Mouse (Mus musculus) embryo, embryonic 10 days (tissue): ENCODE results near the gene Ube2q1.

Experiments
- DNase-seq: peaks from one replicate; pipeline ENCODE4 v3.0.0-alpha.2; 2015; ENCODE audit warnings: low spot score

Gene Ube2q1

DNA sequence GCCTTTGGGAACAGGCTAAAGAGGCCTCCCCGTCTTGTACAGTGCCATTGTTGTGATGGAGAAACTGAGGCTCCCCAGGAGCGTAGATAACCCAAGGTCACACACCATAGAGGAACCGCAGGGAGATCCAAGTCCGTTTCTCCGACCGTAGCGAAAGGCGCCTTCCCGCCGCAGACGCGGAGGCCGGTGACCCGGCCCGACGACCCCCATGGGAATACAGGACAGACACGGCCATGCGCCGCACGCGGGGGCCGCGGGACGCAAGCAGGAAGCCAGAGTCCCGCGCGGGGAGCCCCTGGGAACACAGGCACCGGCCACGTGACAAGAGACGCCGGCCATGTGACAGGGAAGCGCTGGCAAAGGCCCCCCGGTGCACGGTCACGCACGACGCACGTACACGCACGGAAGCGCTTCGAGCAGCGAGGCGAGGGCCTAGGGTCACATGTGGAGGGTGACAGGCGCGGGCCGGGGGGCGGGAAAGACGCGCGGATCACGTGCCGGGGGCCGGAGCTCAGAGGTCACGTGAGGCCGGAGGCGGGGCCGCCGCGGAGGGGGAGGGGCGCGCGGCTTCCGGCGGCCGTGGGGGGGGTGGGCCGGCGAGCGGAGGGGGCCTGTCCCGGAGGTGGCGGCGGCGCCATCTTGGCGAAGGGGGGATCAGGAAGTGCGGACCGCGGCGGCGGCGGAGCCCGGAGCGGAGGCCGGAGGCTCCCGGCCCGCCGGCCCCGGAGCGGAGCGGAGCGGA is at the start of gene Ube2q1:
Gene Ube2q1 (plus strand): TSS at position 649 of the 742 bp plus-strand sequence.
- DNase-seq, result peak; percentile 91

DNA sequence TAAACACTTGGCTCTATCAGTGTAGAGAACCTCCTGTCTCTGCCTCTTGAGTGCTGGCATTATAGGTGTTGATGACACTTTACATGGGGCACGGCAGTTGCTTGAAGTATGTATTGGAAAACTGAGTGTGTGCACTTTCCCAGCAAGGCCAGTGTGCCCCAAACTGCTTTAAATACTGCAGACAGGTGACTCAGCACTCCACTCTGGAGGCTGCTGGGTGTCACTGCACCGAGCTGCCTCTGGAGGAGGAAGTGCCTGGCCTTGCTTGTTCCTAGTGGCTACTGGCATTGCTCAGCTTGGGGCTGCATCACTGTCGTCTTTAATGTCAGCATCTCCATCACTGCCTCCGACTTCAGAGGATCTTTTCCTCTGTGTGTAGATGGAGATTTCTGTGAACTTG is 46.4 kb upstream of the Ube2q1 start:
- peak; percentile 64 for DNase-seq

DNA sequence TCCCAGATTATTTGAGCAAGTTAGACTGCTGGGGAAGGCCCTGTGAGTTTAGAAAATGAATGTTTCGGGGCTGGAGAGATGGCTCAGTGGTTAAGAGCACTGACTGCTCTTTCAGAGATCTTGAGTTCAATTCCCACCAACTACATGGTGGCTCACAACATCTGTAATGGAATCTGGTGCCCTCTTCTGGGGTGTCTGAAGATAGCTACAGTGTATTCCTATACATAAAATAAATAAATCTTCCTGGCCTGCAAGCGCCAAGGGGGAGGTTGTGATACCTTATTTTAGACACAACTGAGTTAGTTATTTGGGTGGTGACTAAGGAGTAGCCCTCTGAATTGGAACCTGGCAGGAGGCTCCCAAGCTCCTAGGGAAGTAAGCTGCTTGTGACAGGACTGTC is 44.6 kb upstream of the Ube2q1 start:
- no peak for DNase-seq

DNA sequence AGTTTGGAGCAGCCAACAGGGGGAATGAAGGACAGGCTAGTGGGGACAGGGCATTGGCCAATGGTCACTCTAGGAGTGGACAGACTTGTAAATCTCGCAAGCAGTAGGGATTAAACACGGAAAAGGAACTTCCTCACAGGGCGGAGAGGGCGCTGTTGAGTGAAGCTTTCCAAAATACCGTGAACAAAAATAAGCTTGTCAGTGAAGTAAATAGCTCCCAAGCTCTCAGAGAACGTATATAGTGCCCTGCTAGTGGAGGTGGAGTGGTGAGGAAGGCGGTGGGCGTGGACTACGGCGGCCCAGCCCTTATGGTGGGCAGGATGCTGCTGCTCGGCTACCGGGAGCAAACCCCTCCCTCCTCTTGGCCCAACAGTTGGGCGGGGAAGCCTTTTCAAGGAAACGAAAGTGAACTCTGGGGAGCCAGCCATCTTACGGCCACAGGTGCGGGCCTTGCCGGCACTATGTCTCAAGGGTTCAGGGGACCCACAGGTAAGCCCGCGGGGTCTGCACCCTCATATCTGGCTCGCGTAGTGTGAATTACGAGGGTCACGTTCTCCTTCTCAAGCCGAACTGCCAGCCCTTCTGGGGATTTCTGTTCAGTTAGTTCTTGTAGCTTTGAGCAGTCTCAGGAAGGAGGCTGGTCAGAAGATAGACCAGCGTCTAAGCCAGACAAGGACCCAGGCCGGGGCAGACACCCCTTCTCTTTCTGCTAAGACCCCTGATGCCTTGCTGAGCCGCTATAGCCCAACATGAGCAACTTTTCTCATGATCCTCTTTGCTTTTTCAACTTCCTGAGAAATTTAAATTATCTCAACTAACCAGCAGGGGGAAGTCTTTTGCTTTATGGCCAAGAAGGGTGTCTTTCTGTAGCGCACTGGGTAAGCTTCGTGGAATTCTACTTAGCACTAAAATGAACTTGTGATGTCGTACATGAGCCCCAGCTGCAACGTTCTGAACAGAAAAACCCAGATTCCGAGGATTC is 42.8 kb upstream of the Ube2q1 start:
- DNase-seq, result peak; percentile 88

DNA sequence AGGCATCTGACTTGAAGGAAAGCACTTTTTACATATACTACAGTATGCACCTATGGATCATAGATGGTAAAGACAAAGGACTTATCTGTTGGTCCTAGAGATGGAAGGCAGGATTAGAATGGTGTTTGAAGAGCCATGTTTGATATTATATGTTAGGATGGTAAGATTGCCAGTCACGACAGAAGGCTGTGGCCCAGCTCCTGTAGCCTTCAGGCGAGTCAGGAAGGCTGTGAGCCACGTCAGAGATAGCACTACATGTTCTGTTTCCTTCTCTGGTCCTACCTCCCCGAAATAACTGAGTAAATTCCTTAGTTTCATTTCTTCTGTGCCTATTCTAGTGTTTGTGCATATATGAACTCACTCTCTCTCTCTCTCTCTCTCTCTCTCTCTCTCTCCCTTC is 41.3 kb upstream of the Ube2q1 start:
- DNase-seq, result no peak

DNA sequence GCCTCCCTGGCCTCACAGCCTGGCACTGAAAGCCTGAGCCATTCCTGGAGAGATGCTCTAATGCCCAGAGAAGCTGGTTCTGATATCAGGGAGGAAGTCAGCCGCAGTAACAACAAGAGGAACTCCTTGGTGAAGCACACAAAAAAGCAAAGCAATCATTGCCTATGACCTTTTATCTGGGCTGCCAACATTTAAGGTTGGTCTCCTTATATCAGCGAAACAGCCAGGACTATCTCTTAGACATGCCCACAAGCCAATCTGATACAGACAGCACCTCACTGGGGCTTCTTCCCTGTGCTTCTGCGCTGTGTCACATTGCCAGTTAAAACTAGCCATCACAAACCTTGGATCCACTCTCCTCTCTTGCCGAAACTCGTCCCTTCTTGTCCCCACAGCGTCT is 34.9 kb upstream of the Ube2q1 start:
- DNase-seq, result no peak

DNA sequence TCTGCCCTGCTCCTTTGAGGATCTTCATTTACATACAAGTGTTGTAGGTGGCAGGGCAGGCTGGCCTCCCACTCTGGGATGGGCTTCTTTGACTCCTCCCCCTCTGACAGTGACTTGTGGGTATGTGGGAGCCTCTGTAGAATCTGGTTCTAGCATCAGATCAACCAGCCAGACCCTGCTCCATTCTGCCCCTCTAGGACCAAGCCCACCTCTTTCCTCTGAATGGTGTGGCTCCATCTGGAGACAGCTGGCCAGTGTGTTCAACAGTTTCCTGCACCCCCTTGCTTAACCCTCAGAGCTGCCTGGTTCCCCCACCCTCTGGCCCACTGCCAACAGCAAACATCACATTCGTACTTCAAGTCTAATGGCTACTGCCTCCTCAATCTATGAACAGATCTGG is 21.1 kb upstream of the Ube2q1 start:
- no peak for DNase-seq

DNA sequence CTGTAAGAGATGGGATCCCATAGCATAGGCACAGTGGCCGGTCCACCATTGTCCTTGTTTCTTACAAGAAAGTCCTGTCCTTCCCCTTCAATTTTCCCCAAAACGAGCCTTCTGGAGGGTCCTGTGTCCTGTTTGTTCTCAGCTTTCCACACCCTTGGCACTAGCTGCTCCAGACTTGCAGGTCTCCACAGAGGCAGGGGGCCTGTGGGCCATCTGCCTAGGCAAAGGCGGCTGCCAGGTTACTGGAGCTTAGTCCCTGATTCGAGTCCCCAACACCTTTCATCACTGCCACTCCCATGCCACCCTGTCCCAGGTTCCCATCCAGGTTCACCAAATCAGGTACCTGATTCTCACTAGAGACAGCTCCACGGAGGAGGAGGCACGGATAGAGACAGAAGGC is 18.1 kb upstream of the Ube2q1 start:
- DNase-seq, result no peak

DNA sequence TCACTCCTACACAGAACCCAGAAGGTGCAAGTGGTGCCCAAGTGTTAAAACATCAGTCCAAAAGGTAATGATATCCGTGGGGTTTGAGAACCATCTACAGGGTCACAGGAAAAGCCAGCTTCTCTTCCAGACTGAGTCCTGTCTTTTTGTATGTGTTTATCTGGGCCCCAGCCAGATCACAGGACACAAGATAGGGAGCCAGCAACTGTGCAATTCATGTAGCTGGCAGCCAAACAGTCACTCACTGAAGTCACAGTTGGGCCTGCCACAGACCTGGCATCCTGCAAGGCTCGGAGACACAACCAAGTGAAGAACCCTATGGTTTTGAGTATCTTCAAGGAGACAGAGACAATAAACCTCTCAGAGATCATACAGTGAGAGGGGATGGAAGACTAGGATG is 15.6 kb upstream of the Ube2q1 start:
- no peak for DNase-seq

DNA sequence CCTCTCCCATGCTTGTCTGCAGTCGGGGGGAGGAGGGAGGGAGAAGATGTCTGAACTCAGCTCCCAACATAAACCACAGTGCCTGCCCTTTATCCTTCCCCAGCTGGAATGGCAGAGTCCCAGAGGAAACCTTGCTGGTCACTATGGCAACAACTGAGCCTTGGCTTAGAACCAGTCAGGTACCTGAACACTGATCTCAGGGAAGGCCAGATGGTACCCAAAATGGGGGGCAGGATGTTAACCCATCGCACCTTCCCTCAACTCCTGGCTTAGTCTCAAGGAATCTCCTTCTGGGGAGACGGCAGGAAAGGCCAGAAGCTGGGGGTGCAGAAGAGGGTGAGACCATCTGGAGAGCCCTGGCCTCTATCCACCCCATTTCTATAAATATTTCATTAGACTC is 13.6 kb upstream of the Ube2q1 start:
- DNase-seq, result no peak

DNA sequence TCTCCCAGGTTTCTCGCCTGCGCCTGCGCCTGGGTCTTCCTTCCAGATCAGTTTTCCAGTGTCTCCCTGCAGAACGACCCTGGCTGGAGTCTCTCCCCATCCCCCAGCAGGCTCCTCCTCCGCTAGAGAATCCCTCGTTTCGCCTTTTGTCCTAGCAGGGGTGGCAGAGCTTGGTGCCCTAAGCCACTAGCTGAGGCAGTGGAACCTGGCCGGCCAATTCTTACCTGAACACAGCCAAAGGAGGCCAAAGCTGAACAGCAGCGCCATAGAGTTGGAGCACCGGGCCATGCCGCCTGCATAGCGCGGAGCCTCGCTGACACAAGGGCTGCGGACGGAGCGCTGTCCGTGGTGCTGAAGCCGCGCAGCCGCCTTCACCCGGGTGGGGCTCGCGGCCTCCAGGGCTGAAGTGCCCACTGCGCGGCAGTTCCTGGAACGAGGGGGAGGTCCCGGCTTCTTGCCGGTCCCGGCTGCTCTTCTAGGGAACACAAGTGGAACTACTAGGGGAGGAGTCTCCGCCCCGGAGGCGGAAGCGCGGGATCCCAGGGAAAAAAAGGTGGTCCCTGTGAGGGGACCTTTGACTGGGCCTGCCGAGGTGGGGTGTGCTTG is 9.2 kb upstream of the Ube2q1 start, which contains the start of gene Chrnb2:
Gene Chrnb2 (minus strand): TSS at position 514 of the 606 bp plus-strand sequence.
- DNase-seq, result peak; percentile 91

DNA sequence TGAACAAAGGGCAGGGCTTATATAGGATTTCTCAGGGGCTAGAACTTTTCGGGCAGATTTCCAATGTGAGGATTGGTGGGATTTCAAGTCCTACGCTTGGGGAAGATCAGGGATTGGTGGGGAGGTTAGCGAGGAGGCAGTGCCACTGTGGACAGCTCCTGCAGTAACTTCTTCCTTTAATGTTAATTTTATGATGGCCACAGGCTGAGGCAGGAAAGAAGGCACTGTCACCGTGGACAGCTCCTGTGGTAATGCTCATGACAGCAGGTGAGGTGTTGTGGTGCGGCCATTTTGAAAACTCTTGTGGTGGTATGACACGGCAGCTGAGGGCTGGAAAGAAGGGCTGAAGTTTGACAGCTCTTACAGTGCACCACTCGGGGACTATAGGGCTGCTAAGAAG is 3.8 kb upstream of the Ube2q1 start:
- DNase-seq, result no peak

DNA sequence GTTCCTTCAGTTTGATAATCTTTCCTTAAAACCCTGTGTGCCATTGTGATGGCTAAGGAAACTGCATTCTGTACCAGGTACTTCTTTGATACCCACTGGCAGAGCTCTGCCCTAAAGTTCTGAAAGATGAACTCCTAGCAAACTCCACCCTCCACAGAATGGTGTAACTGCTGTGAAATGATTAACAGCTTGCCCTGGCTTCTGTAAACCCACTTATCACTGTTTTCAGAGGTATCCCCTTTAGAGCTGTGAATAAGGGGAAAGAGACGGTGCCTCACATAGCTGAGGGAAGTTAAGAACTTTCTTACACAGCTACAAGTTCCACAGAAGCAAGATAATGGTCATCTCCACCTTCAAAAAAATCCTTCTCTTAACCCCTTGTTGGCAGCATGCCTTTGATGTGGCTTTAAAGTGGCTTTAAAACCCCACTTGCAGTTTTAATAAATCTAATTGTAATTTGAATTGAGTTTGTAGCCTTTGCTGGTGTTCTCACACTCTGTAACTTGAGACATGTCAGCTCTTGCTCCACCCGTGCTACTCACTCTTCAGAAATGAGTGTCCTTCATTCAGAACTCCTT is 2.9 kb upstream of the Ube2q1 start:
- no peak for DNase-seq

DNA sequence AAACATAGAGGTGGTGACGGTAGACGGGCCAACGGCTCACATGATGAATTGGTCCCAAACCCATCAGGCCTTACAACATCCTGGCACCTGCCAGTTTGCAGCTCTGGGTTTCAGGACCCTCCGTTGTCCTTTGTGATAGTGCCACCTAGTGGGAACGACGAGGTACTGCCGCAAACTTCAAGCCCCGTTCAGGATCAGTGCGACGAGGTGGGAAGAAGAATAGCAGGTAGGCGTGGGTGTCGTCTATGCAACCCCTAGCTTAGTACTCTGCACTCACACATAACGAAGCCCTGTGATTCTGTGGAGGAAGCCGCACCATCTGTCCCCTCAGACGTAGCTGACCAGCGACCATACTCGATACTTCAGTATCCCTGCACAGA is 838 bp upstream of the Ube2q1 start:
- peak; percentile 94 for DNase-seq

DNA sequence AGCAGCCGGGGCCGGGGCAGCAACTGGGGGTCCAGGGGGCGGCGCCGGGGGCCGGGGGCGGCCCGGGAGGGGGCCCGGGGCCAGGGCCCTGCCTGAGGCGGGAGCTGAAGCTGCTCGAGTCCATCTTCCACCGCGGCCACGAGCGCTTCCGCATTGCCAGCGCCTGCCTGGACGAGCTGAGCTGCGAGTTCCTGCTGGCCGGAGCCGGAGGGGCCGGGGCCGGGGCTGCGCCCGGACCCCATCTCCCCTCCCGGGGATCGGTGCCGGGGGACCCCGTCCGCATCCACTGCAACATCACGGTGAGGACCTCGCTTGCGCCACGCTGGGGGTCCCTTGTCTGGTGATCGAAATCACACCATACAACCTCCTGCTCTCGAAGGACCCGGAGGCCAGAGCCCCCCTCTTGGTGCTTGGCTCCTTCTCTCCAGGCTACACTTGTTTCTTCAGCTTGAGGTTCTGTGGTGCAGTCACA is 360 bp downstream of the Ube2q1 start:
- DNase-seq, result peak; percentile 32

DNA sequence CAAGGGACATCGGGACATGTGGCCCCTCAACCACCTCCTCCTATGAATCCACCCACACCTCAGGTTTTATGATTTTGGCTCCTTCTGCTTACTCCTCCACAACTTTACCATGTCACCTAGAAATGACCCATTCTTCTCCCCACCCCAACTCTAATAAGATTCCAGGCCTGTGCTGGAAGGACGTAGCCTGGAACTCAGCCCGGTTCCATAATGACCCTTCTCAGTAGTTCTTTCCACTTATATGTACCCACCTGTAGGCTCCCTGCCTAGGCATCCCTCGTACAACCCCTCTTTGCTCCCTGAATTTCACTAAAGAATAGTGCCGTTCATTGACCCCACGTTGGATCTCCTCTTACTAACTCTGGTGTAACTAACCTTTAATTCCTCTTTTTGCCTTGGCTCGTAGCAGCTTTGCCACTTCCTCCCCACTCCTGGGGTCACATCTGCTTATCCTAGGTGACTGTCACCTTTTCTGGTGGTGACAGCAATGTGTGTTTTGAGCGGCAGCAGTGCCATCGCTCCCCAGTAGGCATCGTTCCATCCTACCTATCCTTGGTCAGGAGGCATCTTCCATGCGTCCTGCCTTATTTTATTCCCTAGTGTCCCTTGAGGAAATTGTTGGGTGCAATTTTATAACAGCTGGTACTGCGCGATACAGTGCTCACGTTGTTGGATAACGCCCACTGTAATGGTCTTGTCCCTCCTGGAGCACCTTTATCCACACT is 982 bp downstream of the Ube2q1 start:
- no peak for DNase-seq

DNA sequence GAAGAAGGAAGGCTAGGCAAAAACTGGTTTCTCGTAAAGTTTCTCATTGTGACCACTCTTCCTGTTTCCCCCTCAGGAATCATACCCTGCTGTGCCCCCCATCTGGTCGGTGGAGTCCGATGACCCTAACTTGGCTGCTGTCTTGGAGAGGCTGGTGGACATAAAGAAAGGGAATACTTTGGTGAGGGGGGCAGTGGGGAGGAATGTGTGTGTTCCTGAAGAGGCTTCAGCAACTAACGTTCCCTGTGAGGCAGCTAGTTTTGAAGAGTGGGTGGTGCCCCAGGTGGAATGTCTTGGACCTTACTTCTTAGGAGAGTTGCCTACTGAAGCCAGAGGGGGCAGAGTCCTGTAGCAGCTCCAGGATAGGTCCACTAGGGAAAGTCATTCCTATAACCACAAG is 2.6 kb downstream of the Ube2q1 start:
- DNase-seq, result no peak

DNA sequence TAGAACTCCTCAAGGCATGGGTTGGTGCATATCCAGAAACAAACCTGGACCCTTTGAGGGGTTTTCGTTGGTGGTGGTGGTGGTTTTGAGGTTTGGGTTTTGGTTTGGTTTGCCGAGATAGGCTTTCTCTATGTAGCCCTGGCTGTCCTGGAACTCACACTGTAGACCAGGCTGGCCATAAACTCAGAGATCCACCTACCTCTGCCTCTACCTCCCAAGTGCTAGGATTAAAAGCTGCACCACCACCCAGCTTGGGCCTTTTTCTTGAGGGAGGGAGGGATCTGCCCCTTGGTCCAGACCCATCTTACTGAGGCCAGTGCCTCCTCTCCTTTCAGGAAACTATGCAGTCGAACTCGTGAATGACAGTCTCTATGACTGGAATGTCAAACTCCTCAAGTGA is 6.7 kb downstream of the Ube2q1 start:
- no peak for DNase-seq

DNA sequence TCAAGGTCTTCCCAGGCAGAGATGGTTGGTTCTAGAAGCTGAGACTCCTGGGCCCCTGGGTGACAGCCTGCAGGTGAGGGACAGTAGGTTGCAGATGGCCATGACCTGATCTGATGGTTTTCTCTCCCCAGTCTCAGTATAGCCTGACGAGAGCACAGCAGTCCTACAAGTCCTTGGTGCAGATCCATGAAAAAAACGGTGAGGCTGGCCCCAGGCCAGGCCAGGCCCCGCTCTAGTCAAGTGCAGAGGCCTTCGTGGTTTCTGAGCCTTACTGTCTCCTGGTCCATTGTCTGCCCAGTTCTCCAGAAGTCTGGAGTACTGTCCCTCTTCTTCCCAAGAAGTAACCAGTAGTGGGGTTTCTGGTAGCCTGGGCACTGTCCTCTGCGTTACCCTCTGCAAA is 8.2 kb downstream of the Ube2q1 start:
- no peak for DNase-seq

DNA sequence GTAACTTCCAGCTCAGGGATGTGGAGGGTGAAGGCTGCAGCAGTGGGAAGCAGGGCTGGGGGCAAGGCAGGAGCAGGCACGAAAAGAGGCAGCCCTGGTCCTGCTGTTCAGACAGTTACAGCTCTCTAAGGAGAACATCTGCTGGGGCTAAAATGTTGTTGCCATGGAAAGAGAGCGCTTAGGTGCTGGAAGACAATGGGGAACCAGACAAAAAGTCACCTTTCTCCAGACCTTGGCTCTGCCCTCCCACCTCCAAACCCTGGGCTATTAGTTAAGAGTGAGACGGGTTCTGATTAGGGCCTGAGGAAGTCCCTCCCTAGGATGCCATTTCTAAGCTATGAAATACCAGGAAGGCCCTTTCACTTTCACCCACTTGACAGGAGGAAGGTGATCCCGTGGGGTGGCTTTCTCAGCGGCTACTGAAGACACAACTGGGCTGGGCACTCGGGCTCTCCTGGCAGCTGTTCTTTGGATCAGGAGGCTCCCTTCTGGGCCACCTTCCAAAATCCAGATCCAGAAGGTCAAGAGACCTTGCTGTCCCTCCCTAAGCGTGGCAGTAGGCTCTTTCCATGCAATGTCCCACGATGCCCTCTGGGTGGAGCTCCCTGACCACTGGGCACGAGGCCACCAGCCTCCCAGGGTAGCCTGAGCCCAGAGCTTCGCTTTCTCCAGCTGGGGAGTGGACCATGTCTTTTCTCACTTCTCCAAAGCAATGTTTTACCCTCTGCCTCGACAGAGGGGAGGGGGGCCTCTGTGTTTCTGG is 11.8 kb downstream of the Ube2q1 start:
- peak; percentile 82 for DNase-seq

DNA sequence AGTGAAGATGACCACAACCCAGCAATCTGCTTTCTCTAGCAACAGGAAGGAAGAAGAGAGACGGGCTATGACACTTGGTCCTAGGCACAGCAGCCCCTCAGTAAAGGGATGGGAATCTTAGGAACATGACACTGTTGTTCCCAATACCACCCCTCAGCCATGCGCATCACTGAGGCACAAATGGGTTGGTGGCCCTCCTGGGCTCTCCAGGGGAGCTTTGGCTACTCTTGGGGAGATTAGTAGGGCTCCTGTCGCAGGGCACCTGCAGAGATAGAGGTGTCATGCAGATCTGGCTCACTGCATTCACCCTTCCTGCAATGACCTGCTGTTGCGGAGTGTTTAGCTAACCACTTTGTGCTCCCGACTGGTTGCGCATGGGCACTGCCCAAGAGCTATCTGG is 12.9 kb downstream of the Ube2q1 start:
- no peak for DNase-seq
